Mouse (Mus musculus) lung, embryonic 16.5 days (tissue): ENCODE measurements at regions not wholly inside any gene's neighbourhood (a gene's known extent, or its start where the extent isn't known, plus 50 kb on each side); places are given as distances from the start of the nearest gene placed in this dataset.

Experiments used
- ATAC-seq: fragments of 200-750 bp; cut with Nextera tagmentation; 2 replicates; pipeline ENCODE4 v1.8.0; 2017; ENCODE audit warnings: low read depth, mild to moderate bottlenecking, moderate library complexity
- H3K27ac ChIP-seq: fragments of 300-500 bp; sonication (generic); 2 replicates; pipeline ENCODE4 v1.5.1; 2014; ENCODE audit warnings: mild to moderate bottlenecking, control low read depth, low read length
- H3K27me3 ChIP-seq: fragments of 300-500 bp; sonication (generic); 2 replicates; pipeline ENCODE4 v1.6.1; 2014; ENCODE audit warnings: low read depth, low read length, mixed read lengths; ENCODE audit not compliant: control insufficient read depth, insufficient read depth
- H3K36me3 ChIP-seq: fragments of 300-500 bp; sonication (generic); 2 replicates; pipeline ENCODE4 v1.6.1; 2014; ENCODE audit warnings: low read length; ENCODE audit not compliant: control insufficient read depth, insufficient read depth
- H3K4me1 ChIP-seq: fragments of 300-500 bp; sonication (generic); replicated peaks from 2 replicates; pipeline ENCODE4 v1.6.1; 2014; ENCODE audit warnings: low read length, mixed read lengths; ENCODE audit not compliant: control insufficient read depth, insufficient read depth
- H3K4me2 ChIP-seq: fragments of 300-500 bp; sonication (generic); 2 replicates; pipeline ENCODE4 v1.6.1; 2014; ENCODE audit warnings: low read depth, low read length, control low read depth
- H3K4me3 ChIP-seq: fragments of 300-500 bp; sonication (generic); 2 replicates; pipeline ENCODE4 v1.5.1; 2014; ENCODE audit warnings: mild to moderate bottlenecking, low read length, control low read depth
- H3K9ac ChIP-seq: fragments of 300-500 bp; sonication (generic); 2 replicates; pipeline ENCODE4 v1.6.1; 2014; ENCODE audit warnings: low read length, control low read depth
- H3K9me3 ChIP-seq: fragments of 300-500 bp; sonication (generic); 2 replicates; pipeline ENCODE4 v1.6.1; 2016; ENCODE audit warnings: low read length; ENCODE audit not compliant: control insufficient read depth
- WGBS: fragments of 180-500 bp; shearing (Covaris S2); extraction: QIAGEN DNeasy Blood & Tissue Kit; methylation state at CpG from one replicate; pipeline ENCODE4 v1.1.7; 2014; 5-methylcytosine and 5-hydroxymethylcytosine counted together

GRCm38 (mm10) chr19:33043696-33044095 is 286.4 kb downstream of the Pten start:
- no peaks in the 10 kb centered on the region for H3K9me3 ChIP-seq
- no peak overlapping the region for H3K27ac ChIP-seq
- no peaks in the 10 kb centered on the region for H3K36me3 ChIP-seq
- no peak overlapping the region for H3K9ac ChIP-seq
- no peak for ATAC-seq
- H3K4me1 ChIP-seq: 0 out of 2 replicates have a peak, but pooled peaks cover 3% of the 10 kb centered on the region
- H3K4me3 ChIP-seq: no peak overlapping the region
- 85% methylated on average over 3 of the region's 3 CpGs for WGBS
- no peaks in the 10 kb centered on the region for H3K27me3 ChIP-seq
- no peak overlapping the region for H3K4me2 ChIP-seq

- WGBS: 81% methylated on average over 9 of the region's 9 CpGs
- Histone ChIP-seq H3K36me3 (no peaks in the 10 kb centered on the region), H3K27ac (no peak overlapping the region), H3K9ac (no peak overlapping the region), H3K4me1 (no peaks in the 10 kb centered on the region), H3K4me2 (no peak overlapping the region), H3K27me3 (no peaks in the 10 kb centered on the region), H3K9me3 (no peaks in the 10 kb centered on the region), H3K4me3 (no peak overlapping the region)
- ATAC-seq: no peak
Observed at GRCm38 (mm10) chr19:33048754-33049442, 291.6 kb downstream of the Pten start.

GRCm38 (mm10) chr19:33053199-33053867 is 296.0 kb downstream of the Pten start:
- Histone ChIP-seq H3K27ac (no peak overlapping the region), H3K4me1 (no peaks in the 10 kb centered on the region), H3K27me3 (no peaks in the 10 kb centered on the region), H3K4me3 (no peak overlapping the region), H3K9ac (no peak overlapping the region), H3K4me2 (no peak overlapping the region), H3K36me3 (no peaks in the 10 kb centered on the region), H3K9me3 (no peaks in the 10 kb centered on the region)
- no peak for ATAC-seq
- 61% methylated on average over 4 of the region's 4 CpGs for WGBS

GRCm38 (mm10) chr19:33056372-33056791 is 299.1 kb downstream of the Pten start:
- H3K9me3 ChIP-seq: no peaks in the 10 kb centered on the region
- 31% methylated on average over 10 of the region's 10 CpGs for WGBS
- H3K27ac ChIP-seq: no peak overlapping the region
- no peak for ATAC-seq
- no peak overlapping the region for H3K4me2 ChIP-seq
- no peaks in the 10 kb centered on the region for H3K4me1 ChIP-seq
- H3K36me3 ChIP-seq: no peaks in the 10 kb centered on the region
- H3K27me3 ChIP-seq: no peaks in the 10 kb centered on the region
- H3K4me3 ChIP-seq: no peak overlapping the region
- H3K9ac ChIP-seq: no peak overlapping the region

- no peaks in the 10 kb centered on the region for H3K27me3 ChIP-seq
Observed at GRCm38 (mm10) chr19:33061006-33061405, 303.7 kb downstream of the Pten start.

GRCm38 (mm10) chr19:33062165-33063058 is 305.1 kb downstream of the Pten start:
- ATAC-seq: peak; percentile 41; the same call in 1 of the 2 replicates
- H3K9me3 ChIP-seq: no peaks in the 10 kb centered on the region
- 66% methylated on average over 8 of the region's 8 CpGs for WGBS
- peaks cover 7% of the 10 kb centered on the region; the same call in 1 of the 2 replicates for H3K4me1 ChIP-seq
- H3K4me2 ChIP-seq: no peak overlapping the region
- H3K4me3 ChIP-seq: no peak overlapping the region
- no peak overlapping the region for H3K9ac ChIP-seq
- no peaks in the 10 kb centered on the region for H3K27me3 ChIP-seq
- H3K27ac ChIP-seq: peak overlapping the region; percentile 22; the same call in 1 of the 2 replicates
- H3K36me3 ChIP-seq: no peaks in the 10 kb centered on the region

More at GRCm38 (mm10) chr19:33061006-33061405, 303.7 kb downstream of the Pten start:
- no peaks in the 10 kb centered on the region for H3K36me3 ChIP-seq
- H3K27ac ChIP-seq: no peak overlapping the region
- H3K4me3 ChIP-seq: no peak overlapping the region
- H3K4me1 ChIP-seq: peaks cover 7% of the 10 kb centered on the region; the same call in 1 of the 2 replicates
- no peaks in the 10 kb centered on the region for H3K9me3 ChIP-seq
- H3K4me2 ChIP-seq: no peak overlapping the region
- no peak for ATAC-seq
- H3K9ac ChIP-seq: no peak overlapping the region

- Histone ChIP-seq H3K4me3 (no peak overlapping the region), H3K9ac (no peak overlapping the region), H3K4me2 (no peak overlapping the region), H3K36me3 (no peaks in the 10 kb centered on the region), H3K9me3 (no peaks in the 10 kb centered on the region), H3K27me3 (no peaks in the 10 kb centered on the region), H3K4me1 (peaks cover 11% of the 10 kb centered on the region; the same call in 1 of the 2 replicates), H3K27ac (peak overlapping the region; percentile 62)
- WGBS: 51% methylated on average over 19 of the region's 19 CpGs
- peak; percentile 54; the same call in 1 of the 2 replicates for ATAC-seq
Observed at GRCm38 (mm10) chr19:33065274-33066200, 308.2 kb downstream of the Pten start.

GRCm38 (mm10) chr19:33068351-33068955 is 311.2 kb downstream of the Pten start:
- Histone ChIP-seq H3K27ac (no peak overlapping the region; the same call in 1 of the 2 replicates), H3K4me2 (no peak overlapping the region)
- 66% methylated on average over 11 of the region's 11 CpGs for WGBS

More at GRCm38 (mm10) chr19:33068351-33068955, 311.2 kb downstream of the Pten start:
- Histone ChIP-seq H3K9ac (no peak overlapping the region), H3K4me3 (no peak overlapping the region), H3K4me1 (peaks cover 7% of the 10 kb centered on the region; the same call in 1 of the 2 replicates), H3K9me3 (no peaks in the 10 kb centered on the region), H3K36me3 (no peaks in the 10 kb centered on the region), H3K27me3 (no peaks in the 10 kb centered on the region)
- no peak for ATAC-seq
